Mouse (Mus musculus) gastrocnemius, adult 8-10 months (tissue): Measurements from ENCODE around the gene Ppm1h. TPM values are rescaled to one million over a fixed set of nuclear protein-coding genes. Genes with fewer than 3 reads are reported as not detected.

Experiments used
- DNase-seq, 2 experiments: peaks; one replicate each; pipeline ENCODE4 v3.0.0; 2022; ENCODE audit warnings: low spot score in 2 of 2
- total RNA-seq, 4 experiments: library from RNA; stranded (reverse); gene quantifications; 2 replicates each; pipeline ENCODE4 v1.2.4; 2022

Gene Ppm1h
- total RNA-seq, 4 experiments from 2014 or later, result 1.2 to 3.1 (median 1.2) TPM

GRCm38 (mm10) chr10:122887528-122888183, 209.1 kb downstream of the Ppm1h start:
- no peak for DNase-seq

GRCm38 (mm10) chr10:122890682-122891350, 212.3 kb downstream of the Ppm1h start:
- peak in 1 of 2 experiments; percentile 27 for DNase-seq

GRCm38 (mm10) chr10:122891461-122891860, 212.9 kb downstream of the Ppm1h start:
- DNase-seq, result no peak

- peak; percentile 53 to 70 for DNase-seq
These were observed 216.1 kb downstream of the Ppm1h start for GRCm38 (mm10) chr10:122894555-122895069.

DNA sequence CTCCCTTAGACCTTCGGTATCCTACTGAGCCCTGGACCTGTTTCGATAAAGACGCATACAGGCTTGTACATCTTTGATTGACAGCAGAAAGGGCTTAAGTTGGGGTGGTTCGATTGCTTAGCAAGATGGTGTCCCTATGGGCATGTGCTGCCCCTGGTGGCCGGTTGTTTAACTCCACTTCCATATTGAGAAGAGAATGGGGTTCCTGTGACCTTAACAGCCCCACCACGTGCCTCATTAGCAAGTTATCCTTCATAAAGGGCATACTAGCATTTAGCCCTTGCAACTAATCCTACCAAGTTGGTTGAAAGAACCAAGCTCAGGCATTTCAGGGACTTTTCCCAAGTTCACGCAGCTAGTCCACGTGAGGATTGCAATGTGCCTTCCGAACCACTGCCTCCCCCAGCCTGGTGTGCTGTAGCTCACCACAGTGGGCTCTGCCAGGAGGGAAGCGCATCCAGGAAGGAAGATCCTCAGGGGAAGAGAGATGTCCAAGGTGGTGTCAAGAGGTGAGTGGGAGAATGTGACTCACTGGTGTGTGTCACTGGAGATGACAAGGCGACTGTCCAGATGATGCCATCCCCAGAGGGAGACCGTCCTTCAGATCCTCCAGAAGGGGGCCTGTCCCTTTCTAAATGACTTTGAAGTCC, 216.7 kb downstream of the Ppm1h start:
- peak in 1 of 2 experiments; percentile 42 for DNase-seq

GRCm38 (mm10) chr10:122899971-122900370, 221.4 kb downstream of the Ppm1h start:
- no peak for DNase-seq

DNA sequence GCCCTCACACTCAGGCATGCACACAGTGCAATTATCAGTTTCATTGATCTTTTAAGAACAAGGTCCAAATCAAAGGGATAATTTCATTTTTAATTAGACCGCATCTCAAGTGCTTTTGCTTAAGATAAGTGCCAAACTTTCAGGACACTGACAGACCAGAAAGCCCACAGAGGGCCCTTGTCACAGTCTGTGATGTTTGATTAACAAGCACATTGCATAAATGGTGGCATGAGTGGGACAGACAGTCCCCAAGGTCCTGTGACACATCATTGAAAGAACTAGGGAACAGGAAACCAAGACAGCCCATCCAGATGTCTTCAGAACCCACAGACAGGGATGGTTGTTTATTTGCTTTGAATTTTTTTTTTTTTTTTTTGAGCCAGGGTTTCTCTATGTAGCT, 221.9 kb downstream of the Ppm1h start:
- DNase-seq, result no peak

DNA sequence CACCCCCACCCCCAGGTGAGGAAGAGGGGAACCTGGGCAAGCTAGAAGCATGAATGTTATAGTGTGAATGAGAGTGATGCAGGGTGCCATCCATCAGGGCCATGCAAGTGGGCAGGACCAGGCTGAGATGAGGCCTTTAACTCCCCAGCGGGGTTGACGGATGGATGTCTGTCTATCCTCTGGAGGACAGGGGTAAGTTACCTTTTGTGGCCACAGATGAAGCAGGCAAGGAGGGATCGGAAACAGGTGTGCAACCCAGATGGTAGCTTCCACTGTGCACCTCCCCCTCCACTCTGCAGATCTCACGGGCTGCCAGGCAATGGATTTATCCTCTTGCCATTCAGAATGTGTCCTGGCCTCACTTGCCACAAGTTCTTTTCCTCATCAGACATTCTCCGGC, 222.8 kb downstream of the Ppm1h start:
- no peak for DNase-seq

GRCm38 (mm10) chr10:122909406-122910032, 231.0 kb downstream of the Ppm1h start:
- no peak for DNase-seq

GRCm38 (mm10) chr10:122910798-122911225, 232.2 kb downstream of the Ppm1h start:
- no peak for DNase-seq

GRCm38 (mm10) chr10:122911668-122912067, 233.1 kb downstream of the Ppm1h start:
- DNase-seq, result no peak

GRCm38 (mm10) chr10:122912086-122912690, 233.6 kb downstream of the Ppm1h start:
- DNase-seq, result no peak

GRCm38 (mm10) chr10:122912701-122913368, 234.3 kb downstream of the Ppm1h start:
- DNase-seq, result peak; percentile 80 to 88

DNA sequence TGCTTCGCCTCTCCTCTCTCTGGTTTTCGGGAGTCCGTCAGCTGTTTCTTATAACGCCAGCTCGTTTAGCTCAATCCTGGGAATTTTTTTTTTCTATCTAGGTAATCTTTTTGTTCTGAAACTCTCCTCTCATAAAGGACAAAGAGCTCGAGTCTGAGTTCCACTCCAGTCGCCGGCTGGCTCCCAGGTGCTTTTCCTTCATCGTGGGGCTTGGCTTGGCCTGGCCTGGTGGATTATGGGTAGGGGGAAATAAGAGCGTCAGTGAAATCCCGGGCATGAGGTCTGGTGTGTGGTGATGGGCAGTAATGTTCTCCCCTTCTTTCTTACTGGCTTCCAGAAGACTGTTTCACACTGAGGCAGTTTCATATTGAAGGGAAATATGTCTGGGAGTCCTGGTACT, 234.8 kb downstream of the Ppm1h start:
- DNase-seq, result no peak

DNA sequence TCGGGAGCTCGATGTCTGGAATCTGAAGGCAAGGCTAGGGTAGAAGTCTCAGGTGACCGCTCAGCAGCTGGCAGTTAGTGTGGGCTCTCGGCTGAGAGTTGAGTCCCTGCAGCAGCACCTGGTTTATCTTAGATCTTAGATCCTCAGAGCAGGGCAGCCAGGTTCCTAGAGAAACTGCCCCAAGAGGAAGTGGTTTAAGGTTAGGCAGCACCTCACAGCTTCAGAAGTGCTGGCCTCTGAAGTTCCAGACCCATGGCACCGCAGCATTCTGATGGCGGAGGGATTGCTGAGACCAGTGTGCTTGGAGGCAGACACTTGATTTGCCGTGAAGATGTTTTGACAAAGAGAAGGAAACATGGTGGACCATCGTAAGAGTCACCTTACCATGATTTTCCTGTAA, 237.3 kb downstream of the Ppm1h start:
- no peak for DNase-seq

DNA sequence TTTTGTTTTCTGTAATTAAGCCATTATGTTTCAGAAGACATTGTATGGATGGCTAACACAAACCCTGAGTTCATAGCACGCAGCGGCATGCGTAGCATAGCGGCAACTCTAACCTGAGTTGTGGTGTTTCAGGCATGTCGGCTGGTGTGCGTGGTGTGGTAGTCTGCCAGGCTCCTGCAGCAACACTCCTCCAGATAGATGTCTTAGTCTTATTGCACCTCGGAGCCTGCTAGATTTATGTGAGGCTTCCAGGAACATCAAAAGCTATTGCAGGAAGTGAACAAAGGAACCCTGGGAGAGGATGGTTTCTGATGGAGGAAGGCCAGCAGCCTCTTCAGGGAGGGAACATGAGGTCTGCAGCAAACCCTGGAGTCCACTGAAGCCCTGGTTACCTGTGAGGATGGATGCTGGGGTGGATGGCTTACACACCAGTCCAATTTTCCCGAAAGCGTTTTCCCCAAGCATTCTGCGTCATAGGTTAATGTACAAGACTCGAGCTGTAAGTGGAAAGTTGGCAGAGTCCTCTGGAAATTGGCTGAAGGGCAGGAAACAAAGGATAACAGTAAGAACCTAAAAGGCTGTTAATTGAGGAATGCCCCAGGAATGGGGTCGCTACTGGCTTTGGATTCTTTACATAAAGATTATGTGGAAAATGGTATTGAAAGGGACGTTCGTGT, 239.2 kb downstream of the Ppm1h start:
- DNase-seq, result no peak

GRCm38 (mm10) chr10:122918325-122918694, 239.7 kb downstream of the Ppm1h start:
- DNase-seq, result no peak

DNA sequence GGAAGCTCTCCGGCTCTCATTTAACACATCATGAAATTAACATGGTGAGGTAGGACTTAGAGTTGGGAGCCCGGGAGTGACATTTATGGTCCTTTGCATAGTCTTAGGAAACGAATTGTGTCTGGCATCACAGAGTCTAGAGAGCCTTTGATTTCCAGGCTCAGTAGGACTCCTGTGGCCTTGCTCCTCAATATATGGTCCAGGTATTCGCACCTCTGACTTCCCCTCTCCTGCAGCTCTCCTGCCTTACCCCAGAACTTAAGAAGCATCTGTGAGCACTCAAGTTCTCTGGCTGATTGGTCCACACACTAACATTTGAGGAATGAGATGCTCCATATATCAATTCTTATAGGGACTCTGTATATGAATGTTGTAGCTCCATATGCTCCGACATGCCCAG, 240.2 kb downstream of the Ppm1h start:
- DNase-seq, result no peak

GRCm38 (mm10) chr10:122919416-122919815, 240.9 kb downstream of the Ppm1h start:
- no peak for DNase-seq

- no peak for DNase-seq
These were observed 241.7 kb downstream of the Ppm1h start for GRCm38 (mm10) chr10:122920218-122920795.
